Mouse (Mus musculus) heart, embryonic 13.5 days (tissue): ENCODE data around the gene Cort. TPM values are rescaled to one million over a fixed set of nuclear protein-coding genes. Genes with fewer than 3 reads are reported as not detected.

Experiments used
- ATAC-seq: fragments of 200-750 bp; cut with Nextera tagmentation; 2 replicates; pipeline ENCODE4 v1.8.0; 2017; ENCODE audit warnings: moderate TSS enrichment; ENCODE audit not compliant: insufficient number of reproducible peaks, low FRiP score, low TSS enrichment; ENCODE audit errors: extremely low read depth
- H3K27ac ChIP-seq: fragments of 300-500 bp; sonication (generic); replicated peaks from 2 replicates; pipeline ENCODE4 v1.5.1; 2015; ENCODE audit warnings: moderate library complexity, mild to moderate bottlenecking, inconsistent platforms
- H3K27me3 ChIP-seq: fragments of 300-500 bp; sonication (generic); replicated peaks from 2 replicates; pipeline ENCODE4 v1.6.1; 2015; ENCODE audit warnings: mild to moderate bottlenecking, inconsistent platforms
- H3K36me3 ChIP-seq: fragments of 300-500 bp; sonication (generic); 2 replicates; pipeline ENCODE4 v1.6.1; 2015; ENCODE audit warnings: mild to moderate bottlenecking, inconsistent platforms
- H3K4me1 ChIP-seq: fragments of 300-500 bp; sonication (generic); 2 replicates; pipeline ENCODE4 v1.6.1; 2015; ENCODE audit warnings: inconsistent platforms
- H3K4me2 ChIP-seq: fragments of 300-500 bp; sonication (generic); 2 replicates; pipeline ENCODE4 v1.6.1; 2015; ENCODE audit warnings: inconsistent platforms, mild to moderate bottlenecking, moderate library complexity
- H3K4me3 ChIP-seq: fragments of 300-500 bp; sonication (generic); 2 replicates; pipeline ENCODE4 v1.5.1; 2015; ENCODE audit warnings: moderate library complexity, mild to moderate bottlenecking, inconsistent platforms
- H3K9ac ChIP-seq: fragments of 300-500 bp; sonication (generic); 2 replicates; pipeline ENCODE4 v1.6.1; 2015; ENCODE audit warnings: inconsistent platforms, mild to moderate bottlenecking, moderate library complexity
- H3K9me3 ChIP-seq: fragments of 300-500 bp; sonication (generic); 2 replicates; pipeline ENCODE4 v1.6.1; 2016; ENCODE audit warnings: inconsistent platforms
- WGBS: fragments of 180-500 bp; shearing (Covaris S2); methylation state at CpG from one replicate; pipeline ENCODE4 v1.1.7; 2015; ENCODE audit warnings: mixed read lengths; 5-methylcytosine and 5-hydroxymethylcytosine counted together
- polyA plus RNA-seq: library from polyadenylated mRNA; unstranded; fragments of >200 nt; fragmentation: Nextera tagmentation; extraction: Ambion mirVana; gene quantifications from 2 replicates; pipeline ENCODE4 v1.2.1, GENCODE M21; 2015

Gene Cort
- polyA plus RNA-seq, 1 experiment from 2014 or later, result not detected

DNA sequence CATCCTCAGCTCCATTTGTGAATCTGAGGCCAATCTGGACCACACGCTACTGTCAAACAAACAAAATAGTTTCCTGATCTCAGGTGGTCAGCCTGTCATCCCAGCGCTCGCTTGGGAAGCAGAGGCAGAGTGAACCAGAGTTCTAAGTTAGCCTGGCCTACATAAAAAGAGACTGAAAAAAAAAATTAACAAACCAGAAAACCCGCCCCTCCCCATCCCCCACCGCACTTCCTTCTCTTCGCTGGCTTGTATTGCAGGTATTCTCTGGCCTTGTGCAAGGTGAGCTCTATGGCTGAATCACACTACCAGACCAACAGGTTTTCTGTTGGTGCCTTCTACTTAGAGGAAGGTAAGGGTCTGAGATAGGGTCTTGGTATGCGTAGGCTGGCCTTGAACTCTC is 21.0 kb upstream of the Cort start:
- H3K4me3 ChIP-seq, result no peak overlapping the region
- H3K9ac ChIP-seq, result no peak overlapping the region
- 77% methylated on average over 7 of the region's 7 CpGs for WGBS
- 0 out of 2 replicates have a peak, but pooled peaks cover 5% of the 10 kb centered on the region for H3K27me3 ChIP-seq
- no peak for ATAC-seq
- peaks cover 12% of the 10 kb centered on the region for H3K4me1 ChIP-seq
- no peaks in the 10 kb centered on the region for H3K9me3 ChIP-seq
- no peak overlapping the region for H3K27ac ChIP-seq
- H3K4me2 ChIP-seq, result no peak overlapping the region
- peaks cover 36% of the 10 kb centered on the region for H3K36me3 ChIP-seq

DNA sequence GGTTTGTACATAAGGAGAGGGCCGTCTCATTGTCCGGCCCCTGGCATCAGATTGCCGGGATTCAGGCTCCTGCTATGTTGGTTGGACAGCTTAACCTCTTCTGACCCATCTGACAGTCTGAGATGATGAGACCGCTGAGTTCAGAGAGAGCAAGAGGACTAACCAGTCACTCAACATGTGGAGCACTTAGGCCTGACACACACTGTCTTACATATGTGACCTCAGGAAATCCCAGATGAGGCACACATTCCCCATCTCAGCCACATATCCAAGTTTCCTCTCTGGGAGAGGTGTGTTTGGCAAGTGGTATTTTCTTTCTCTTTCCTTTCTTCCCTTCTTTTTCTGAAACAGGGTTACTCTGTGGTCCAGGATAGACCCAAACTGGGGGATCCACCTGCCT is 18.6 kb upstream of the Cort start:
- ATAC-seq, result no peak
- no peak overlapping the region for H3K4me3 ChIP-seq
- WGBS, result 77% methylated on average over 4 of the region's 4 CpGs
- H3K27me3 ChIP-seq, result 0 out of 2 replicates have a peak, but pooled peaks cover 5% of the 10 kb centered on the region
- no peak overlapping the region for H3K27ac ChIP-seq
- H3K9me3 ChIP-seq, result no peaks in the 10 kb centered on the region
- peaks cover 12% of the 10 kb centered on the region for H3K4me1 ChIP-seq
- H3K36me3 ChIP-seq, result peaks cover 13% of the 10 kb centered on the region
- H3K4me2 ChIP-seq, result no peak overlapping the region
- no peak overlapping the region for H3K9ac ChIP-seq

DNA sequence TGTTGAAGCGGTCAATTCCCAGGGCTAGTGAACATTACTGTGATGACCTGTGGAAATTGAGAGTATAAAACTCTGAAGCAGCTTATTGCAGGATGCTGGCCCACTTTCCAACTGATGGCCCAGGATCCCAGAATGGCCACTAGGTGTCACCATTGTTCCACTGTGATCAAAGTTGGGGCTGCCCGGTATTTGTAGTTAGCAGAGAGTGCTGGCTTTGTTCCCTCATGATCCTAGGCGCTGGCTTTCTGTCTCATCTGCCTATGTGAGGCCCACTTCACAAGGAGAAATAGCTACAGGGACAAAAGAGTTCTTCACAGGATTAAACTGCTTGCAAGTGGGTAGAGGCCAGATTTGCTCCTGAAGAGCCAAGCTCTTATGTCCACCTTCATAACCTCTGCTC is 17.9 kb upstream of the Cort start:
- no peak for ATAC-seq
- peaks cover 6% of the 10 kb centered on the region for H3K36me3 ChIP-seq

DNA sequence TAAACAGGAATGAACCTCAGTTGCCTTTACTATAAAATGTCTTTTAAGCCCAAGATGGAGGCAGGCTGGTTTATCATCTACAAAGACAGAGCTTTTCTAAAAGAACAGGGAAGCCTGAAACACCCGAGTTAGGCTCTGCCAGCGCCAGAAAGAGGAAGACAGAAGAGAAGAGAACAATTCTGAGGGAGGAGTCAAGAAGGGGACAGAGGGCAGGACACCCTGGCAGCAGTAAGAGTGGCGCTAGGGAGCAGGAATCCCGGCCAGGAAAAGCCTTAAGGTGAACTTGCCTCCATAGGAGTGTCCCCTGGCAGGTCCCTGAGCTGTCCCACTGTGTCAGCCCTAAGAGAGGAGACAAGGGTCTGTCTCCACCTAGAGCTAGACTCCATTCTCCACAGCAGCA is 17.0 kb upstream of the Cort start:
- Histone ChIP-seq H3K9me3 (no peaks in the 10 kb centered on the region), H3K27me3 (0 out of 2 replicates have a peak, but pooled peaks cover 5% of the 10 kb centered on the region), H3K27ac (no peak overlapping the region), H3K4me2 (no peak overlapping the region), H3K9ac (no peak overlapping the region), H3K4me3 (no peak overlapping the region), H3K4me1 (peaks cover 12% of the 10 kb centered on the region), H3K36me3 (no peaks in the 10 kb centered on the region)
- whole genome bisulfite sequencing, result 22% methylated on average over 4 of the region's 4 CpGs
- no peak for ATAC-seq

More for the DNA sequence above, 17.9 kb upstream of the Cort start:
- Histone ChIP-seq H3K9ac (no peak overlapping the region), H3K4me2 (no peak overlapping the region), H3K27ac (no peak overlapping the region), H3K9me3 (no peaks in the 10 kb centered on the region), H3K27me3 (0 out of 2 replicates have a peak, but pooled peaks cover 5% of the 10 kb centered on the region), H3K4me1 (peaks cover 12% of the 10 kb centered on the region), H3K4me3 (no peak overlapping the region)
- 2% methylated on average over 3 of the region's 3 CpGs for WGBS

DNA sequence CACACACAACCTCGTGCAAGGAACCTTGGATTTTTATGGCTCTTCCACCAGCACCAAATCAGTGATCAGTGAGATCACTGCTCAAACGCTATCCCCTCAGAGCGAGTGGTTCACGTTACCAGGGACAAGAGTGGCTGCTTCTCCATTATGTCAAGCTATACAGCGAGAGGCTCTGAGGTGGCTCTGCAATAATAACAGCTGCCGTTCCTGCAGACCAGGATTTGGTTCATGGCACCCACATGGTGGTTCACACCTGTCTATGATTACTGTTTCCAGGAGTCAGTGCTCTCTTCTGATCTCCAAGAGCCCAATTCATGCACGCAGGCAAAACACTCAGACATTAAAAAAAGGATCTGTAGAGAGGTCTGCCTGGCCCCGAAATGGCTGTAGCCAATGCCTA is 12.0 kb upstream of the Cort start:
- peaks cover 9% of the 10 kb centered on the region for H3K4me1 ChIP-seq
- no peaks in the 10 kb centered on the region for H3K36me3 ChIP-seq
- no peak overlapping the region for H3K4me2 ChIP-seq
- H3K27ac ChIP-seq, result no peak overlapping the region
- no peaks in the 10 kb centered on the region for H3K9me3 ChIP-seq
- no peak overlapping the region for H3K4me3 ChIP-seq
- no peak overlapping the region for H3K9ac ChIP-seq
- WGBS, result 80% methylated on average over 8 of the region's 8 CpGs
- H3K27me3 ChIP-seq, result 0 out of 2 replicates have a peak, but pooled peaks cover 2% of the 10 kb centered on the region
- ATAC-seq, result no peak

GRCm38 (mm10) chr4:149136982-149137770 is 10.6 kb upstream of the Cort start, which contains the start of gene Cenps:
Cenps (minus strand) TSS chr4:149137629.
- Histone ChIP-seq H3K9ac (peak within 1 kb of the TSS; percentile 88), H3K36me3 (no peaks in the 10 kb centered on the region; the same call in 1 of the 2 replicates), H3K4me3 (peak within 1 kb of the TSS; percentile 74), H3K27me3 (no peaks in the 10 kb centered on the region), H3K4me1 (peaks cover 9% of the 10 kb centered on the region), H3K27ac (peak within 1 kb of the TSS; percentile 87), H3K9me3 (no peaks in the 10 kb centered on the region), H3K4me2 (peak within 1 kb of the TSS; percentile 88)
- WGBS, result 1% methylated on average over 68 of the region's 68 CpGs
- ATAC-seq, result peak; percentile 74

GRCm38 (mm10) chr4:149136116-149136850 is 9.7 kb upstream of the Cort start:
- H3K36me3 ChIP-seq, result peaks cover 6% of the 10 kb centered on the region
- H3K9me3 ChIP-seq, result no peaks in the 10 kb centered on the region
- no peaks in the 10 kb centered on the region for H3K27me3 ChIP-seq
- H3K9ac ChIP-seq, result peak overlapping the region; percentile 88
- peak overlapping the region; percentile 74 for H3K4me3 ChIP-seq
- H3K4me1 ChIP-seq, result peaks cover 9% of the 10 kb centered on the region
- no peak for ATAC-seq
- peak overlapping the region; percentile 88 for H3K4me2 ChIP-seq
- WGBS, result 69% methylated on average over 18 of the region's 18 CpGs
- peak overlapping the region; percentile 87; the same call in 1 of the 2 replicates for H3K27ac ChIP-seq

- Histone ChIP-seq H3K36me3 (peaks cover 31% of the 10 kb centered on the region), H3K27ac (no peak overlapping the region)
- 83% methylated on average over 5 of the region's 5 CpGs for WGBS
Measured at GRCm38 (mm10) chr4:149133395-149133794, 6.8 kb upstream of the Cort start.

DNA sequence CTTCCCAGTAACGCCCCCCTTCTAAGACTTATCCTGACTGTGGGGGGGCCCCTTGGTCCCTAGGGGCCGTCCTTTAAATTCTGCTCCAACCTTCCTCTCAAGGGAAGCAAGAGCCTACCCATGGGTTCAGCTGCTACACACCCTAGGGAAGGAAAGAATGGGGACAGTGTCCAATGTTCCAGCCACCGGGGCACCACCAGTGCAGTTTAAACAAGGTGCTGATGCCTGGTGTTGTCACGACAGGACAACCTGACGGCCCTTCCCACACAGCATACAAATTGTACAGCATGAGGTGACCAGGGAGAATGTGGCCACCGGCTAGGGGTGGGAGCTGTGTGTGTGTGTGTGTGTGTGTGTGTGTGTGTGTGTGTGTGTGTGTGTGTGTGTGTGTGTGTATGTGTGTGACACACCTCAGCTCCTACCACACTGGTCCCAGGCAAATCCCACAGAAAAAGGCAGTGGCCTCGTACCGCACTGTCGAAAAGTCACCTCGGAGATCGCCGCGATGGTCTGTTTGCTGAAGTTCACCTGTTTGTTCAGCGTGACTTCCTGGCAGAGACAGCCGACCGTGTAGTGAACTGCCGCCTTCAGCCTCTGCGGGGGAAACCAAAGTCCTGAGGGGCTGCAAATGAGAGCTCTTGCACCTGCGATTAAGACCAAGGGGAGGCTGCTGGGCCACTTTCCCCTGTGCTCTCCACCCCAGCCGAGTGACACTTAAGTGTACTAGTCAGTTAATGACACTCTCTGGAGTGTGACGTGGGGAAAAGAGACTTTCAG is 5.4 kb upstream of the Cort start:
- H3K4me3 ChIP-seq, result no peak overlapping the region
- H3K27me3 ChIP-seq, result no peaks in the 10 kb centered on the region
- WGBS, result 85% methylated on average over 21 of the region's 21 CpGs
- peaks cover 37% of the 10 kb centered on the region for H3K36me3 ChIP-seq
- no peak for ATAC-seq
- H3K9ac ChIP-seq, result no peak overlapping the region
- H3K4me1 ChIP-seq, result peaks cover 8% of the 10 kb centered on the region
- H3K27ac ChIP-seq, result no peak overlapping the region
- H3K4me2 ChIP-seq, result no peak overlapping the region
- no peaks in the 10 kb centered on the region for H3K9me3 ChIP-seq

More at GRCm38 (mm10) chr4:149133395-149133794, 6.8 kb upstream of the Cort start:
- Histone ChIP-seq H3K4me1 (peaks cover 9% of the 10 kb centered on the region), H3K9ac (no peak overlapping the region), H3K4me3 (no peak overlapping the region), H3K4me2 (no peak overlapping the region), H3K9me3 (no peaks in the 10 kb centered on the region), H3K27me3 (no peaks in the 10 kb centered on the region)
- ATAC-seq, result no peak

- Histone ChIP-seq H3K27ac (no peak overlapping the region), H3K4me3 (no peak overlapping the region), H3K9me3 (no peaks in the 10 kb centered on the region), H3K4me2 (no peak overlapping the region), H3K9ac (no peak overlapping the region), H3K36me3 (peaks cover 37% of the 10 kb centered on the region), H3K4me1 (peaks cover under 1% of the 10 kb centered on the region), H3K27me3 (no peaks in the 10 kb centered on the region)
- no peak for ATAC-seq
- 90% methylated on average over 23 of the region's 23 CpGs for WGBS
Measured at GRCm38 (mm10) chr4:149131021-149131752, 4.6 kb upstream of the Cort start.
